Mouse (Mus musculus): ENCODE data around the gene Vmn2r51. TPM values are rescaled to one million over a fixed set of nuclear protein-coding genes. Genes with fewer than 3 reads are reported as not detected.

Vmn2r51 gene
- polyA plus RNA-seq (2012; rRNA removed; ENCODE audit: low replicate concordance): not detected in 2 replicates

DNA sequence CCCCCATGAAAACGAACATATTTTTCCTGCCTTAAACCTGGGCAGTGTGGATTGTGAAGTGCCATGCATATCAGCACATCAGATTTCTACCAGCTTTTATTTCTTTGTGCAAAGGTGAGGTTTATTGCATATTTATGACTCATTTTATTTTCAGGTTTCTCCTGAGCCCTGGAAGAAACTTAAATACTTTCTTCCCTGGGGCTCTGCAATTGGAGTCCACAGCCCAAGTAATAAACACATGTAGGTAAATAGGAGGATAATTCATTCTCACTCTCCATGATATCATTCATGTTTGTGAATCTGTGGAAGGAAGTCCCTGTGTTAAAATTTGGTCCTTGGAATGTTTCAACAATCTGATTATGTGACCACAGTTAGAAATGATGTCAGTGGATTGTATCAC lies at the start of gene Vmn2r51:
Gene Vmn2r51, minus strand, starts transcription at position 101 of the 400 bp plus-strand sequence.

DNA sequence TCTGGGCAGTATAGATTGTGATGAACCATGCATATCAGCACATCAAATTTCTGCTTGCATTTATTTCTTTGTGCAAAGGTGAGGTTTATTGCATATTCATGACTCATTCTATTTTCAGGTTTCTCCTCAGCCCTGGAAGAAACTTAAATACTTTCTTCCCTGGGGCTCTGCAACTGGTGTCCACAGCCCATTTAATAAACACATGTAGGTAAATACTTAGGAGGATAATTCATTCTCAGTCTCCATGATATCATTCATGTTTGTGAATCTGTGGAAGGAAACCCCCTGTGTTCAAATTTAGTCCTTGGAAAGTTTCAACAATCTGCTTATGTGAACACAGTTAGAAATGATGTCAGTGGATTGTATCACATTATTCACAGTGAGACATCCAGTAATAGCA lies 52.3 kb downstream of the Vmn2r51 start, which contains the start of gene Vmn2r50:
Gene Vmn2r50, minus strand, starts transcription at position 101 of the 400 bp plus-strand sequence.

Other genes starting within 250 kb of the Vmn2r51 start
- gene Vmn2r48, start 152.2 kb downstream of the Vmn2r51 start, polyA plus RNA-seq (2012; rRNA removed; ENCODE audit: low replicate concordance): not detected in 2 replicates
- gene Vmn2r49, start 113.5 kb downstream of the Vmn2r51 start, polyA plus RNA-seq (2012; rRNA removed; ENCODE audit: low replicate concordance): not detected in 2 replicates
- not detected in 2 replicates for gene Vmn2r50, start 52.4 kb downstream of the Vmn2r51 start, polyA plus RNA-seq (2012; rRNA removed; ENCODE audit: low replicate concordance)
- not detected in 2 replicates for gene Vmn2r52, start 70.8 kb upstream of the Vmn2r51 start, polyA plus RNA-seq (2012; rRNA removed; ENCODE audit: low replicate concordance)
- not detected in 2 replicates for gene Vmn1r66, start 172.3 kb upstream of the Vmn2r51 start, polyA plus RNA-seq (2012; rRNA removed; ENCODE audit: low replicate concordance)

All from subcutaneous adipose tissue, adult 2 months (tissue).